ENCODE assay signal across 8 mouse cellular contexts in genomic region chr5:121184945-121185551, GRCm38 (mm10). TPM values are rescaled to one million over a fixed set of nuclear protein-coding genes. Genes with fewer than 3 reads are reported as not detected.
DNase-seq lines count a peak whose midpoint lies in the region; ATAC-seq and TF ChIP-seq lines count a peak whose summit lies in the region.

No protein-coding gene starts in this region.

- peak overlapping the region; percentile 42; the same call in 1 of the 2 replicates for H3K27ac ChIP-seq in forebrain, embryonic 12.5 days
- H3K27ac ChIP-seq in forebrain, postnatal 0 days (ENCODE audit: low read depth, low read length), result no peak overlapping the region
- no peak overlapping the region for H3K27ac ChIP-seq in thymus, adult 2 months (ENCODE audit: control insufficient read depth, insufficient read depth, low read length)
- peak overlapping the region; percentile 31; the same call in 1 of the 2 replicates for H3K27ac ChIP-seq in kidney, postnatal 0 days
- no peak overlapping the region; the same call in 1 of the 2 replicates for H3K27ac ChIP-seq in neural tube, embryonic 14.5 days (ENCODE audit: low read depth, low read length)

- no peaks in the 10 kb centered on the region for H3K36me3 ChIP-seq in forebrain, embryonic 12.5 days (replicated peaks)
- H3K36me3 ChIP-seq in forebrain, postnatal 0 days (ENCODE audit: insufficient read depth), result no peaks in the 10 kb centered on the region
- no peaks in the 10 kb centered on the region for H3K36me3 ChIP-seq in thymus, adult 2 months (ENCODE audit: control insufficient read depth, insufficient read depth, low read length)
- no peaks in the 10 kb centered on the region for H3K36me3 ChIP-seq in kidney, postnatal 0 days (ENCODE audit: insufficient read depth, low read length)
- no peaks in the 10 kb centered on the region for H3K36me3 ChIP-seq in neural tube, embryonic 14.5 days (ENCODE audit: control insufficient read depth, insufficient read depth, low read length)

- no peaks in the 10 kb centered on the region for H3K27me3 ChIP-seq in forebrain, embryonic 12.5 days
- no peaks in the 10 kb centered on the region for H3K27me3 ChIP-seq in forebrain, postnatal 0 days (ENCODE audit: insufficient read depth, low read length)
- no peaks in the 10 kb centered on the region for H3K27me3 ChIP-seq in thymus, adult 2 months (ENCODE audit: control insufficient read depth, insufficient read depth, low read length)
- no peaks in the 10 kb centered on the region for H3K27me3 ChIP-seq in kidney, postnatal 0 days (ENCODE audit: insufficient read depth, low read length)
- no peaks in the 10 kb centered on the region for H3K27me3 ChIP-seq in neural tube, embryonic 14.5 days (ENCODE audit: control insufficient read depth, insufficient read depth, low read length)

- 69% methylated on average over 11 of the region's 11 CpGs for WGBS in forebrain, embryonic 12.5 days
- 68% methylated on average over 11 of the region's 11 CpGs for WGBS in forebrain, postnatal 0 days
- 41% methylated on average over 11 of the region's 11 CpGs for WGBS in thymus, adult 2 months
- 17% methylated on average over 11 of the region's 11 CpGs for WGBS in kidney, postnatal 0 days
- 14% methylated on average over 11 of the region's 11 CpGs for WGBS in neural tube, embryonic 14.5 days

- no peaks in the 10 kb centered on the region for H3K9me3 ChIP-seq in forebrain, embryonic 12.5 days
- H3K9me3 ChIP-seq in forebrain, postnatal 0 days (ENCODE audit: low read length), result no peaks in the 10 kb centered on the region
- H3K9me3 ChIP-seq in kidney, postnatal 0 days (replicated peaks; ENCODE audit: low read length), result no peaks in the 10 kb centered on the region
- H3K9me3 ChIP-seq in neural tube, embryonic 14.5 days (ENCODE audit: control insufficient read depth, low read length), result no peaks in the 10 kb centered on the region

- TF ChIP-seq CTCF in forebrain, postnatal 0 days (IDR thresholded peaks at IDR 0.05; ENCODE audit: low read depth), result no peak
- TF ChIP-seq CTCF in thymus, adult 2 months (IDR thresholded peaks at IDR 0.05; ENCODE audit: borderline replicate concordance, control insufficient read depth, extremely low read depth, insufficient read depth, low read length, poor library complexity), result no peak
- TF ChIP-seq CTCF in kidney, postnatal 0 days (IDR thresholded peaks at IDR 0.05; ENCODE audit: low read depth), result no peak

- no peak for DNase-seq in forebrain, postnatal 0 days
- DNase-seq in thymus, postnatal 25 days, result peak; percentile 19
- DNase-seq in thymus, adult 2 months, result no peak
- DNase-seq in kidney, postnatal 0 days (ENCODE audit: low spot score), result peak; percentile 59
- DNase-seq in gastrocnemius, postnatal 25 days, result no peak
- DNase-seq in right cerebral cortex, postnatal 10 days (ENCODE audit: low spot score in 2 of 2), result no peak

- no peak for ATAC-seq in forebrain, embryonic 12.5 days (ENCODE audit: low FRiP score)
- no peak for ATAC-seq in forebrain, postnatal 0 days
- ATAC-seq in kidney, postnatal 0 days (replicated peaks; ENCODE audit: low FRiP score, low read depth), result peak; percentile 46; the same call in 1 of the 2 replicates
- peak; percentile 15; the same call in 1 of the 2 replicates for ATAC-seq in neural tube, embryonic 14.5 days (ENCODE audit: low read depth)

- H3K9ac ChIP-seq in forebrain, embryonic 12.5 days, result no peak overlapping the region
- H3K9ac ChIP-seq in forebrain, postnatal 0 days, result no peak overlapping the region
- no peak overlapping the region for H3K9ac ChIP-seq in kidney, postnatal 0 days (ENCODE audit: low read depth, low read length)
- H3K9ac ChIP-seq in neural tube, embryonic 14.5 days (replicated peaks; ENCODE audit: low read depth, low read length), result no peak overlapping the region

- H3K4me1 ChIP-seq in forebrain, embryonic 12.5 days, result peaks cover 65% of the 10 kb centered on the region
- 0 out of 2 replicates have a peak, but pooled peaks cover under 1% of the 10 kb centered on the region for H3K4me1 ChIP-seq in forebrain, postnatal 0 days (ENCODE audit: insufficient read depth)
- peaks cover 11% of the 10 kb centered on the region for H3K4me1 ChIP-seq in thymus, adult 2 months (replicated peaks; ENCODE audit: control insufficient read depth, insufficient read depth, low read length)
- H3K4me1 ChIP-seq in kidney, postnatal 0 days (replicated peaks; ENCODE audit: insufficient read depth, low read length), result peaks cover 26% of the 10 kb centered on the region
- peaks cover 37% of the 10 kb centered on the region for H3K4me1 ChIP-seq in neural tube, embryonic 14.5 days (ENCODE audit: control insufficient read depth, insufficient read depth, low read length)

- peak overlapping the region; percentile 3; the same call in 1 of the 2 replicates for H3K4me2 ChIP-seq in forebrain, embryonic 12.5 days
- no peak overlapping the region for H3K4me2 ChIP-seq in forebrain, postnatal 0 days (ENCODE audit: low read depth)
- H3K4me2 ChIP-seq in kidney, postnatal 0 days (ENCODE audit: low read length), result peak overlapping the region; percentile 24; the same call in 1 of the 2 replicates
- no peak overlapping the region for H3K4me2 ChIP-seq in neural tube, embryonic 14.5 days (ENCODE audit: low read depth, low read length)

- H3K4me3 ChIP-seq in forebrain, embryonic 12.5 days (replicated peaks), result no peak overlapping the region
- H3K4me3 ChIP-seq in forebrain, postnatal 0 days (ENCODE audit: low read depth, low read length), result no peak overlapping the region
- no peak overlapping the region for H3K4me3 ChIP-seq in thymus, adult 2 months (ENCODE audit: control insufficient read depth, insufficient read depth, low read length)
- H3K4me3 ChIP-seq in kidney, postnatal 0 days (replicated peaks; ENCODE audit: low read depth, low read length), result no peak overlapping the region
- H3K4me3 ChIP-seq in neural tube, embryonic 14.5 days (ENCODE audit: low read depth, low read length), result no peak overlapping the region

- no peak for TF ChIP-seq POLR2A in thymus, adult 2 months (IDR thresholded peaks at IDR 0.05; ENCODE audit: control insufficient read depth, extremely low read depth, insufficient read depth, low read length, poor library complexity)

RNA-seq across cellular contexts. Expression of gene Ptpn11, which starts 6.1 kb away (rescaled TPM):
- 26.3 and 26.4 TPM in 2 replicates for polyA plus RNA-seq in forebrain, embryonic 12.5 days (2016; fragmentation: Nextera tagmentation; extraction: Ambion mirVana)
- total RNA-seq in forebrain, postnatal 0 days (2014; rRNA removed), result 49.1 and 60.9 TPM in 2 replicates
- polyA plus RNA-seq in forebrain, postnatal 0 days (2015; fragmentation: Nextera tagmentation; extraction: Ambion mirVana), result 21.4 and 25.5 TPM in 2 replicates
- 30.0 and 33.1 TPM in 2 replicates for polyA plus RNA-seq in thymus, adult 2 months (2012; rRNA removed)
- 20.0 and 20.8 TPM in 2 replicates for polyA plus RNA-seq in kidney, postnatal 0 days (2015; fragmentation: Nextera tagmentation; extraction: Ambion mirVana)
- polyA plus RNA-seq in neural tube, embryonic 14.5 days (2014; fragmentation: Nextera tagmentation; extraction: Ambion mirVana), result 22.0 and 26.6 TPM in 2 replicates
- 10 to 100 TPM; 65.5 to 75.5 TPM for total RNA-seq in gastrocnemius, postnatal 25 days (2021)

RNA-seq across cellular contexts. Expression of gene Rpl6, which starts 19.2 kb away (rescaled TPM):
- 479 and 481 TPM in 2 replicates for polyA plus RNA-seq in forebrain, embryonic 12.5 days (2016; fragmentation: Nextera tagmentation; extraction: Ambion mirVana)
- 672 and 863 TPM in 2 replicates for total RNA-seq in forebrain, postnatal 0 days (2014; rRNA removed)
- 359 and 435 TPM in 2 replicates for polyA plus RNA-seq in forebrain, postnatal 0 days (2015; fragmentation: Nextera tagmentation; extraction: Ambion mirVana)
- 391 and 394 TPM in 2 replicates for polyA plus RNA-seq in thymus, adult 2 months (2012; rRNA removed)
- 655 and 681 TPM in 2 replicates for polyA plus RNA-seq in kidney, postnatal 0 days (2015; fragmentation: Nextera tagmentation; extraction: Ambion mirVana)
- 368 and 383 TPM in 2 replicates for polyA plus RNA-seq in neural tube, embryonic 14.5 days (2014; fragmentation: Nextera tagmentation; extraction: Ambion mirVana)
- 100 to 1,000 TPM; 444 to 447 TPM for total RNA-seq in gastrocnemius, postnatal 25 days (2021)

RNA-seq across cellular contexts. Expression of gene Hectd4, which starts 35.0 kb away (rescaled TPM):
- 13.2 and 13.3 TPM in 2 replicates for polyA plus RNA-seq in forebrain, embryonic 12.5 days (2016; fragmentation: Nextera tagmentation; extraction: Ambion mirVana)
- total RNA-seq in forebrain, postnatal 0 days (2014; rRNA removed), result 75.6 and 107 TPM in 2 replicates
- polyA plus RNA-seq in forebrain, postnatal 0 days (2015; fragmentation: Nextera tagmentation; extraction: Ambion mirVana), result 8.3 and 14.0 TPM in 2 replicates
- polyA plus RNA-seq in thymus, adult 2 months (2012; rRNA removed), result 61.5 and 67.5 TPM in 2 replicates
- 2.0 and 2.9 TPM in 2 replicates for polyA plus RNA-seq in kidney, postnatal 0 days (2015; fragmentation: Nextera tagmentation; extraction: Ambion mirVana)
- polyA plus RNA-seq in neural tube, embryonic 14.5 days (2014; fragmentation: Nextera tagmentation; extraction: Ambion mirVana), result 30.1 and 35.2 TPM in 2 replicates
- total RNA-seq in gastrocnemius, postnatal 25 days (2021), result 10 to 100 TPM; 11.7 TPM

Comparison
In these comparisons a context has a peak if more than half of its experiments do, and no peak if none do; other contexts are left out.
1. H3K27ac ChIP-seq: peak in forebrain, embryonic 12.5 days (single experiment) and kidney, postnatal 0 days (single experiment); none in forebrain, postnatal 0 days (single experiment), thymus, adult 2 months (single experiment) and neural tube, embryonic 14.5 days (single experiment).
2. H3K4me2 ChIP-seq: peak in forebrain, embryonic 12.5 days (single experiment) and kidney, postnatal 0 days (single experiment); none in forebrain, postnatal 0 days (single experiment) and neural tube, embryonic 14.5 days (single experiment).
3. DNase-seq: peak in thymus, postnatal 25 days (single experiment) and kidney, postnatal 0 days (single experiment); none in forebrain, postnatal 0 days (single experiment), thymus, adult 2 months (single experiment), gastrocnemius, postnatal 25 days (single experiment) and right cerebral cortex, postnatal 10 days (0 of 2).
4. ATAC-seq: peak in kidney, postnatal 0 days (single experiment) and neural tube, embryonic 14.5 days (single experiment); none in forebrain, embryonic 12.5 days (single experiment) and forebrain, postnatal 0 days (single experiment).